14 mouse cellular contexts compared by ENCODE assay signal in the genomic region with DNA sequence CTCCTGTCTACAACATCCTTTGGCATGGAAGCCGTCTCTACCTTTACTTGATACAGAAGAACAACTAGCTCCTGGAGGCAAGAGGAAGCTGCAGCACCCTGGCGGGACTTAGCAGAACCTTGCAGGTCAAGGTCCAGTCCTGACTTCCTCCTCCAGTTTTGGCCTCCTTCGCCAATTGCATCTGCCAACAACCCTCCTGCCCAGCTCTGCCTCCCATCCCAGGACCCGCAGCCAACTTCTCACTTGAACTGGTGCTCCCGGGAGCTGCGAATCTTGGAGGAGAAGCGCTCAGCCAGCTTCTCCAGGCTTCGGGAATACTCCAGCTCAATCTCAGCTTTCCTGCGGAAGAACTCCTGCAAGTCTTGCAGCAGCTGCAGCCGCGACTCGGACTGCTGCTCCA.
A peak's percentile ranks its signal among the peaks of the same experiment; 100 is the strongest.
DNase-seq lines count a peak whose midpoint lies in the region; ATAC-seq lines count a peak whose summit lies in the region.
"Had no signal": no experiment of that assay in that cellular context is flagged by ENCODE, and none has a peak within 500 bp of the region (broad histone marks: within the 10 kb centered on the region; RNA-seq: fewer than 3 reads in every experiment).

No protein-coding gene starts in this region.

- no peak for DNase-seq in midbrain, embryonic 10.5 days (ENCODE audit: low spot score)
- DNase-seq in midbrain, embryonic 11.5 days (ENCODE audit: low spot score, missing footprints), result no peak
- no peak for DNase-seq in hindbrain, embryonic 11.5 days (ENCODE audit: low spot score)
- peak; percentile 47 for DNase-seq in testis, postnatal 14 days (ENCODE audit: low spot score)
- DNase-seq in embryo, embryonic 9.5 days (ENCODE audit: extremely low spot score), result no peak
- no peak for DNase-seq in spleen, postnatal 14 days (ENCODE audit: low spot score in 2 of 2)
- DNase-seq: cerebellum, postnatal 14 days; liver; lung, embryonic 14.5 days had no signal

- peak overlapping the region; percentile 34; the same call in 1 of the 2 replicates for H3K27ac ChIP-seq in midbrain, embryonic 10.5 days (replicated peaks)
- no peak overlapping the region for H3K27ac ChIP-seq in midbrain, embryonic 11.5 days (ENCODE audit: low read depth, low read length)
- peak overlapping the region; percentile 62 for H3K27ac ChIP-seq in hindbrain, embryonic 11.5 days (ENCODE audit: low read depth, low read length)
- H3K27ac ChIP-seq in midbrain, embryonic 13.5 days, result peak overlapping the region; percentile 57
- H3K27ac ChIP-seq: embryonic facial prominence, embryonic 12.5 days had no signal

- H3K4me1 ChIP-seq in midbrain, embryonic 10.5 days, result peaks cover 53% of the 10 kb centered on the region
- H3K4me1 ChIP-seq in midbrain, embryonic 11.5 days (ENCODE audit: control insufficient read depth, insufficient read depth, low read length), result peaks cover 18% of the 10 kb centered on the region
- H3K4me1 ChIP-seq in hindbrain, embryonic 11.5 days (replicated peaks; ENCODE audit: control insufficient read depth, insufficient read depth, low read length), result peaks cover 13% of the 10 kb centered on the region
- peaks cover 53% of the 10 kb centered on the region for H3K4me1 ChIP-seq in midbrain, embryonic 13.5 days (replicated peaks)

- ATAC-seq in midbrain, embryonic 11.5 days (ENCODE audit: low FRiP score), result no peak
- ATAC-seq in hindbrain, embryonic 11.5 days (ENCODE audit: low FRiP score), result no peak
- ATAC-seq in midbrain, embryonic 13.5 days, result no peak
- ATAC-seq: inflammation-experienced regulatory T-cells, adult 6 months; Patski had no signal

- WGBS in midbrain, embryonic 10.5 days, result 70% methylated on average over 12 of the region's 12 CpGs
- WGBS in midbrain, embryonic 11.5 days, result 71% methylated on average over 12 of the region's 12 CpGs
- 66% methylated on average over 12 of the region's 12 CpGs for WGBS in hindbrain, embryonic 11.5 days
- 65% methylated on average over 12 of the region's 12 CpGs for WGBS in midbrain, embryonic 13.5 days

- H3K4me2 ChIP-seq in midbrain, embryonic 11.5 days, result no peak overlapping the region
- H3K4me2 ChIP-seq in hindbrain, embryonic 11.5 days (replicated peaks; ENCODE audit: low read depth, low read length), result no peak overlapping the region
- no peak overlapping the region for H3K4me2 ChIP-seq in midbrain, embryonic 13.5 days (replicated peaks)
- H3K4me2 ChIP-seq: embryonic facial prominence, embryonic 12.5 days; lung, embryonic 14.5 days had no signal

- H3K9me3 ChIP-seq in midbrain, embryonic 10.5 days (replicated peaks), result no peaks in the 10 kb centered on the region
- H3K9me3 ChIP-seq in midbrain, embryonic 11.5 days (ENCODE audit: control insufficient read depth, low read length), result no peaks in the 10 kb centered on the region
- H3K9me3 ChIP-seq in hindbrain, embryonic 11.5 days (ENCODE audit: control insufficient read depth, low read length), result no peaks in the 10 kb centered on the region
- no peaks in the 10 kb centered on the region for H3K9me3 ChIP-seq in midbrain, embryonic 13.5 days
- H3K9me3 ChIP-seq: embryonic facial prominence, embryonic 12.5 days; megakaryocyte, embryonic 14.5 days had no signal

- H3K27me3 ChIP-seq in midbrain, embryonic 10.5 days (ENCODE audit: low read depth, poor library complexity, severe bottlenecking), result no peaks in the 10 kb centered on the region
- no peaks in the 10 kb centered on the region for H3K27me3 ChIP-seq in midbrain, embryonic 11.5 days (ENCODE audit: control insufficient read depth, insufficient read depth, low read length)
- H3K27me3 ChIP-seq in hindbrain, embryonic 11.5 days (ENCODE audit: control insufficient read depth, insufficient read depth, low read length), result no peaks in the 10 kb centered on the region
- no peaks in the 10 kb centered on the region for H3K27me3 ChIP-seq in midbrain, embryonic 13.5 days
- H3K27me3 ChIP-seq: embryonic facial prominence, embryonic 12.5 days; megakaryocyte, embryonic 14.5 days; Patski had no signal

- H3K4me3 ChIP-seq in midbrain, embryonic 10.5 days, result no peak overlapping the region
- H3K4me3 ChIP-seq in midbrain, embryonic 11.5 days (ENCODE audit: low read depth, low read length), result no peak overlapping the region
- H3K4me3 ChIP-seq in hindbrain, embryonic 11.5 days (ENCODE audit: low read depth, low read length), result no peak overlapping the region
- H3K4me3 ChIP-seq in midbrain, embryonic 13.5 days (replicated peaks), result no peak overlapping the region
- H3K4me3 ChIP-seq: embryonic facial prominence, embryonic 12.5 days; megakaryocyte, embryonic 14.5 days had no signal

- H3K36me3 ChIP-seq in midbrain, embryonic 10.5 days, result peaks cover 72% of the 10 kb centered on the region
- H3K36me3 ChIP-seq in midbrain, embryonic 11.5 days (ENCODE audit: control insufficient read depth, insufficient read depth, low read length), result peaks cover 5% of the 10 kb centered on the region; the same call in 1 of the 2 replicates
- H3K36me3 ChIP-seq in hindbrain, embryonic 11.5 days (ENCODE audit: control insufficient read depth, insufficient read depth, low read length), result no peaks in the 10 kb centered on the region
- H3K36me3 ChIP-seq in midbrain, embryonic 13.5 days, result peaks cover 34% of the 10 kb centered on the region
- H3K36me3 ChIP-seq: embryonic facial prominence, embryonic 12.5 days had no signal

- no peak overlapping the region for H3K9ac ChIP-seq in midbrain, embryonic 11.5 days (ENCODE audit: low read length)
- 0 out of 2 replicates have a peak overlapping the region, but pooled peaks have one; percentile 28 for H3K9ac ChIP-seq in hindbrain, embryonic 11.5 days (ENCODE audit: low read depth, low read length)
- H3K9ac ChIP-seq in midbrain, embryonic 13.5 days (replicated peaks), result no peak overlapping the region
- H3K9ac ChIP-seq: embryonic facial prominence, embryonic 12.5 days; lung, embryonic 14.5 days had no signal
